16 mouse cellular contexts compared by ENCODE assay signal in the genomic region with DNA sequence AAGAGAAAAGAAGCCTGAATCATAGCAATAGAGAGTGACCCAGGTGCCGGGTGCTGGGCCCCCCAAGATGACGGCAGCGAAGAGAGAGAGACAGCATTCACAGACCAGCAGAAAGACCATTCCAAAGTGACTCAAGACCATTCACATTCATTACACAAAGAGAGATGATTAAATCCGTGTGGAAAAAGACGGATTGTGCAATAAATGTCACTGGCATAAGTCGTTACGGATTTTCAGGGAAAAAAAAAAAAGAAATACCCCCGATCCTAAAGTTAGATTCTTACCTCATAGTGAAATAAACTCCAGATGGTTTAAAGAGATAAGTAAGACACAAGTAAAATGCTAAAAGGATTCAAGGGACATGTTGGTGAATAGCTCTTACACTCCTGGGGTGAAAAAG.
"Had no signal": no experiment of that assay in that cellular context is flagged by ENCODE, and none has a peak within 500 bp of the region (broad histone marks: within the 10 kb centered on the region; RNA-seq: fewer than 3 reads in every experiment).

No protein-coding gene starts in this region.

- H3K27ac ChIP-seq: limb, embryonic 13.5 days; liver, embryonic 14.5 days; stomach, postnatal 0 days had no signal

- DNase-seq: kidney, adult 11 months; kidney, adult 8-10 months; kidney, postnatal 14 days; kidney, postnatal 4 days; left cerebral cortex, postnatal 4 days; liver, postnatal 0 days; lung, embryonic 14.5 days; lung, postnatal 10 days; lung, postnatal 4 days; midbrain, embryonic 14.5 days; thymus, adult 2 months; thymus, postnatal 14 days; thymus, postnatal 4 days had no signal

- H3K4me3 ChIP-seq: limb, embryonic 13.5 days had no signal
